Mouse (Mus musculus): ENCODE measurements around the gene Sowaha.

Gene Sowaha

GRCm38 (mm10) chr11:53504376-53504775 is 24.3 kb upstream of the Sowaha start:
- DNase-seq, result no peak

- DNase-seq, result no peak
Observed at GRCm38 (mm10) chr11:53503738-53504137, 23.7 kb upstream of the Sowaha start.

GRCm38 (mm10) chr11:53502039-53502765 is 22.1 kb upstream of the Sowaha start:
- DNase-seq, result no peak

GRCm38 (mm10) chr11:53500569-53500968 is 20.5 kb upstream of the Sowaha start:
- no peak for DNase-seq

DNA sequence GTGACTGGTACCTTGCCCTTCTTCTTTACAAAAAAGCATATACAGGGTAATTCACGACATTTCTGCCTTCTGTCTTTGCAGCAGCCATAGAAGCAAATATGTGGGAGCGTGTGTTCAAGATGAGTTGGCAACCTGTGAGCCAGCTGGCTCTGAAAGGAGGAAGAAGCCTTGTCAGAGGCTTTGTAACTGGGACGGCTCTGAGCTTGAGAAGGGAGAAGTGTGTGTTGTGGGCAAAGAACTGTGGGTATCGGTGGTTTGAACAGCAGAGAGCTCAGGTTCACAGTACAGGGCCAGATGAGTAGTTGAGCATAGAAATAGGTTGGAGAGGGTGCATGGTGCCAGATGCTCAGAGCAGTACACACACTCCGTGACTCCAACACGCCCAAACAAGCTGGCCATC is 16.9 kb upstream of the Sowaha start:
- DNase-seq, result peak in 1 of 2 experiments; percentile 31

GRCm38 (mm10) chr11:53495417-53495816 is 15.3 kb upstream of the Sowaha start:
- DNase-seq, result no peak

GRCm38 (mm10) chr11:53493243-53493955 is 13.3 kb upstream of the Sowaha start:
- DNase-seq, result no peak

GRCm38 (mm10) chr11:53491954-53492401 is 11.9 kb upstream of the Sowaha start:
- DNase-seq, result no peak

DNA sequence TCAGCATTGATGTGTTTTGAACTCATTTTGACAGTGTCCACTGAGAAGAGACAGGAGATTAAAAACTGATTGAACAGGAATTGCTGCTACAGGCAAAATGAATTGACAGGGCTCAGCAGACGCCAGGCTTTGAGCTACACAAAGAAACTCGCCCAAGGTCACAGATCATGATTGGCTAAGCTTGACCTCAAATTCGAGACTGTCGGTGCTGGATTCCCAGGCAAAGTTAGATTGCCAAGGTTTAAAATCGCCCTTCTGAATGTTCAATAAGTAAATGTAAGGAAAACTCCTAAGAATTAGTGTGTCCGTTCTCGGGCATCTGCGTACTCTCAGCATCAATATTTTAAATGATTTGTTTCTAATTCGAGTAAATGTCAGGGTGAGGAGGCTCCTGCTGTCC is 9.3 kb upstream of the Sowaha start:
- no peak for DNase-seq

- no peak for DNase-seq
Observed at GRCm38 (mm10) chr11:53489007-53489406, 8.9 kb upstream of the Sowaha start.

DNA sequence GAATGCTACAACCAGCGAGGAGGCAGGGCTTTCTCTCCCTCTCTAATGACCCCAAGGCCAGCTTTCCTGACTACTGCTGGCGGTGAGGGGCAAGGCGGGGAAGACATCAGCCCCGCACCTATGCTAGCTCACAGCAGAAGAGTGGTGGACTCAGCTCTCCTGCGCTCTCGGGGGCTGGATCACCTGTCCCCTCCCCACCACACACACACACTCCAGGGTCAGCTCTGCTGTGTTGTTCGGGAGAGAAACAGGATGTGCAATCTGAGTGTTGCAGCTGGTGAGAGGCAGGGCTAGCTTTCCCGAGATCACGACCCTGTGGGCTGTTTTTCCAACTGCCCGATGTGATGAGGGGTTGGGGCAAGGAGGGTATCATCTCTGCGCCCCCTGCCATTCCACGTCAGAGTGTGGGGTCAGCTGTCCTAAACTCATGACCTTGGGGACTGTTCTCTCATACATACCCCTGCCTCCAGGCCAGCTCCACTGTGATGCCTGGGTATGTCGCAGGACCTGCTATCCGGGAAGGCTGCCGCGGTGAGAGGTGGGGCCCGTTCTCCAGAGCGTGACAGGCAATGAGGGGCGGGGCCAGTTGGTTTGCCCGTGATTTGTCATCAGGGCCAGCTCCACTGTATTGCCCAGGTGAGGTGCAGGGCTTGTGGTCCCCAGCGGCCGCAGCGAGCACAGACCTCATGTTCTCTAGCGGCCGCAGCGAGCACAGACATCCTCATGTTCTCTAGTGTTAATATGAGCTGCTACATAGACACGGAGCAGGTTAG is 6.9 kb upstream of the Sowaha start:
- peak in 1 of 2 experiments; percentile 11 for DNase-seq

GRCm38 (mm10) chr11:53486351-53486750 is 6.3 kb upstream of the Sowaha start:
- no peak for DNase-seq

DNA sequence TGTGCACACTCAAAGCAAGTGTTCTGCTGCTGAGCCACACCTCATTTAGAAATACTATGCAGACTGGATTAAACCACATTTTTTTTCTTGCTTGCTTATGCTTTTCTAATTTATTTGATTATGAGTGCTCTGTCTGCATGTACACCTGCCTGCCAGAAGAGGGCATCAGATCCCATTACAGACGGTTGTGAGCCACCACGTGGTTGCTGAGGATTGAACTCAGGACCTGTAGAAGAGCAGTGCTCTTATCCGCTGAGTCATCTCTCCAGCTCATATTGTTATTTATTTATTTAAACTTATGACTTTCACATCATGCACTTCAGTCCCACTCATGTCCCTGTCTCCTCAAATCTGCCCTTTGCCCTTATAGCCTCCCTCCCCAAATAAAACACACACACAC is 5.6 kb upstream of the Sowaha start:
- DNase-seq, result peak in 1 of 2 experiments; percentile 15

DNA sequence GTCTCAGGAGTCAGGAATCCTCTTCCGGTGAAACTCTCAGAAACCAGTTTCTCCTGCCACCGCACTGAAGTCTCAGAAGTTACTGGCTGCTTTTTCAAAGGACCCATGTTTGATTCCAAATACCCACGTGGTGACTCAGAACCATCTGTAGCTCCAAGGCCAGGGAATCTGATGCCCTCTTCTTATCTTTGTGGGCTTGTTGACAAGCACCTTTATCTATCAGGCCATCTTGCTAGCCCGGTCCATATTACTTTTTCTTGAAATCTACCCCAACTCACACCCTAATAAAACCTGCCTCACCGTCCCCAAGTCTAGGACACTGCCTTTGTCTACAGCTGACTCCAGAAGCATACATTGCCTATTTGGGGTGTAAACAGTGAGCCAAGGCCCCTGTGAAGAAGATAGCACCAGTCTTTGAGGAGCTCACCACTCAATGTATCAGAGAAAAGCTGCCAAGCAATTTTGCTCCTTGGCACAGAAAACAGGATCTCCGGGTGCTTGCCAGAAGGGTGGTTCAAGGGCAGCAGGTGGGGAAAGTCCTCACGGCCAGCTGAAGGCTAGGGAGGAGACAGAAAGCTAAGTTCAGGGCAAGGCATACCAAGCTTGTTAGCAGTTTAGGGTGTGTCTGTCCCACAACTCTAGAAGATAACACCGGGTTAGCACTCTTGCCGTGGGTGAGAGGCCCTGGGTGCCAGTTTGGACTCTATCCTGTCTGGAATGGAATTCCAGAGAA is 3.3 kb upstream of the Sowaha start:
- no peak for DNase-seq

- no peak for DNase-seq
Observed at GRCm38 (mm10) chr11:53481088-53481730, 1.1 kb upstream of the Sowaha start.

GRCm38 (mm10) chr11:53479171-53479782 is 797 bp downstream of the Sowaha start:
- DNase-seq, result no peak

- DNase-seq, result no peak
Observed at GRCm38 (mm10) chr11:53478383-53479170, 1.5 kb downstream of the Sowaha start.

GRCm38 (mm10) chr11:53477833-53478232 is 2.2 kb downstream of the Sowaha start:
- DNase-seq, result no peak

- DNase-seq, result no peak
Observed at GRCm38 (mm10) chr11:53475620-53476019, 4.5 kb downstream of the Sowaha start.

DNA sequence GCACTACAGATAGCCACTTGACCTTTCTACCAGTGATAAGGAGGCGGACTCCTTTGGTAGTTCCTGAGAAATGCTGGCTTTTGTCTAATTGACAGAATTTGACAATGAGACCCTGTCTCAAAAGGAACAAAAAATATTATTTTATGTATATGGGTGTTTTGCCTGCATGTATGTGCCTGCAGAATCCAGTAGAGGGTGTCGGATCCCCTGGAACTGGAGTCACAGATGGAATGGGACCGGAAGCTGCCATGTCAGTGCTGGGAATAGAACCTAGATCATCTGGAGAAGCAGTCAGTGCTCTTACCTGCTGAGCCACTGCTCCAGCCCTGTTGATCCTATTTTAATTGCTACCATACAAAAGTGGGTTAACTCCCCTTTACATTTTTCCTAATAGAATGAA is 7.4 kb downstream of the Sowaha start:
- DNase-seq, result no peak
